Mouse (Mus musculus): ENCODE measurements around the gene Prpsap1.

Prpsap1 gene

GRCm38 (mm10) chr11:116493795-116494252, at the start of gene Prpsap1:
Gene Prpsap1, minus strand, starts transcription at chr11:116494202.
- no peak for DNase-seq

GRCm38 (mm10) chr11:116543110-116543509, 49.1 kb upstream of the Prpsap1 start:
- DNase-seq: peak; percentile 37

- DNase-seq: no peak
Measured at GRCm38 (mm10) chr11:116541183-116541582, 47.2 kb upstream of the Prpsap1 start.

- DNase-seq: no peak
Measured at GRCm38 (mm10) chr11:116538142-116538735, 44.2 kb upstream of the Prpsap1 start.

- DNase-seq: no peak
Measured at GRCm38 (mm10) chr11:116537388-116537787, 43.4 kb upstream of the Prpsap1 start.

GRCm38 (mm10) chr11:116536685-116537084, 42.7 kb upstream of the Prpsap1 start:
- no peak for DNase-seq

GRCm38 (mm10) chr11:116534154-116534865, 40.3 kb upstream of the Prpsap1 start:
- peak; percentile 64 for DNase-seq

GRCm38 (mm10) chr11:116533341-116534153, 39.5 kb upstream of the Prpsap1 start:
- DNase-seq: no peak

- DNase-seq: peak; percentile 57
Measured at GRCm38 (mm10) chr11:116532810-116533338, 38.9 kb upstream of the Prpsap1 start.

GRCm38 (mm10) chr11:116532262-116532809, 38.3 kb upstream of the Prpsap1 start:
- peak; percentile 34 for DNase-seq

- no peak for DNase-seq
Measured at GRCm38 (mm10) chr11:116531371-116532191, 37.6 kb upstream of the Prpsap1 start.

- no peak for DNase-seq
Measured at GRCm38 (mm10) chr11:116530187-116531147, 36.5 kb upstream of the Prpsap1 start, which contains the start of gene Sphk1. Gene Sphk1, plus strand, starts transcription at chr11:116530925.

- DNase-seq: no peak
Measured at GRCm38 (mm10) chr11:116528636-116529320, 34.8 kb upstream of the Prpsap1 start.

- DNase-seq: no peak
Measured at GRCm38 (mm10) chr11:116523699-116524189, 29.7 kb upstream of the Prpsap1 start.

GRCm38 (mm10) chr11:116522886-116523698, 29.1 kb upstream of the Prpsap1 start:
- DNase-seq: no peak

GRCm38 (mm10) chr11:116522046-116522445, 28.0 kb upstream of the Prpsap1 start:
- no peak for DNase-seq

GRCm38 (mm10) chr11:116521143-116521542, 27.1 kb upstream of the Prpsap1 start:
- no peak for DNase-seq

- DNase-seq: no peak
Measured at GRCm38 (mm10) chr11:116518482-116518881, 24.5 kb upstream of the Prpsap1 start.

Measured in kidney, adult 11 months (tissue).